Mouse (Mus musculus): ENCODE measurements at regions not wholly inside any gene's neighbourhood (a gene's known extent, or its start where the extent isn't known, plus 50 kb on each side); places are given as distances from the start of the nearest gene placed in this dataset.
"Not testable (repeated sequence)": the region's sequence is repeated elsewhere in the genome, so short reads cannot be mapped to it uniquely, and the experiment has no call there.

GRCm38 (mm10) chr4:45647514-45647913 is 115.2 kb upstream of the Shb start:
- no peak for DNase-seq (ENCODE audit: low spot score in 2 of 2)

GRCm38 (mm10) chr4:45642604-45643003 is 110.3 kb upstream of the Shb start:
- no peak for DNase-seq (ENCODE audit: low spot score in 2 of 2)

GRCm38 (mm10) chr4:45641272-45641671 is 109.0 kb upstream of the Shb start:
- DNase-seq (ENCODE audit: low spot score in 2 of 2), result no peak

GRCm38 (mm10) chr4:45640713-45641112 is 108.4 kb upstream of the Shb start:
- DNase-seq (ENCODE audit: low spot score in 2 of 2), result no peak

- DNase-seq (ENCODE audit: low spot score in 2 of 2), result no peak
Measured at GRCm38 (mm10) chr4:45639397-45640034, 107.2 kb upstream of the Shb start.

- DNase-seq (ENCODE audit: low spot score in 2 of 2), result no peak
Measured at GRCm38 (mm10) chr4:45638411-45638810, 106.1 kb upstream of the Shb start.

- no peak for DNase-seq (ENCODE audit: low spot score in 2 of 2)
Measured at GRCm38 (mm10) chr4:45631276-45632045, 99.2 kb upstream of the Shb start.

- no peak for DNase-seq (ENCODE audit: low spot score in 2 of 2)
Measured at GRCm38 (mm10) chr4:45625633-45626032, 93.4 kb upstream of the Shb start.

- no peak for DNase-seq (ENCODE audit: low spot score in 2 of 2)
Measured at GRCm38 (mm10) chr4:45622017-45622416, 89.7 kb upstream of the Shb start.

- no peak for DNase-seq (ENCODE audit: low spot score in 2 of 2)
Measured at GRCm38 (mm10) chr4:45617126-45617525, 84.9 kb upstream of the Shb start.

GRCm38 (mm10) chr4:45613498-45613897 is 81.2 kb upstream of the Shb start:
- not testable (repeated sequence) for DNase-seq (ENCODE audit: low spot score in 2 of 2)

- DNase-seq (ENCODE audit: low spot score in 2 of 2), result no peak
Measured at GRCm38 (mm10) chr4:45612132-45612531, 79.9 kb upstream of the Shb start.

- DNase-seq (ENCODE audit: low spot score in 2 of 2), result no peak
Measured at GRCm38 (mm10) chr4:45610937-45611336, 78.7 kb upstream of the Shb start.

GRCm38 (mm10) chr4:45606578-45606977 is 74.3 kb upstream of the Shb start:
- no peak for DNase-seq (ENCODE audit: low spot score in 2 of 2)

- DNase-seq (ENCODE audit: low spot score in 2 of 2), result no peak
Measured at GRCm38 (mm10) chr4:45605681-45606080, 73.4 kb upstream of the Shb start.

GRCm38 (mm10) chr4:45604271-45604800 is 72.1 kb upstream of the Shb start:
- DNase-seq (ENCODE audit: low spot score in 2 of 2), result no peak

GRCm38 (mm10) chr4:45600520-45600919 is 68.2 kb upstream of the Shb start:
- DNase-seq (ENCODE audit: low spot score in 2 of 2), result no peak

- no peak for DNase-seq (ENCODE audit: low spot score in 2 of 2)
Measured at GRCm38 (mm10) chr4:45593435-45593991, 61.2 kb upstream of the Shb start.

GRCm38 (mm10) chr4:45592766-45593165 is 60.5 kb upstream of the Shb start:
- no peak for DNase-seq (ENCODE audit: low spot score in 2 of 2)

- no peak for DNase-seq (ENCODE audit: low spot score in 2 of 2)
Measured at GRCm38 (mm10) chr4:45591405-45592315, 59.4 kb upstream of the Shb start.

- no peak for DNase-seq (ENCODE audit: low spot score in 2 of 2)
Measured at GRCm38 (mm10) chr4:45590836-45591235, 58.6 kb upstream of the Shb start.

- no peak for DNase-seq (ENCODE audit: low spot score in 2 of 2)
Measured at GRCm38 (mm10) chr4:45588322-45588721, 56.1 kb upstream of the Shb start.
